Mouse (Mus musculus) stomach, embryonic 14.5 days (tissue): ENCODE results near the gene Cbll1. TPM values are rescaled to one million over a fixed set of nuclear protein-coding genes. Genes with fewer than 3 reads are reported as not detected.

Source experiments
- ATAC-seq: fragments of 200-750 bp; cut with Nextera tagmentation; 2 replicates; pipeline ENCODE4 v1.8.0; 2017; ENCODE audit warnings: low read depth, moderate TSS enrichment; ENCODE audit not compliant: insufficient number of reproducible peaks, insufficient read depth, low FRiP score
- H3K27ac ChIP-seq: fragments of 300-500 bp; sonication (generic); 2 replicates; pipeline ENCODE4 v1.5.1; 2014; ENCODE audit warnings: mild to moderate bottlenecking, low read length, moderate library complexity, mixed read lengths
- H3K27me3 ChIP-seq: fragments of 300-500 bp; sonication (generic); 2 replicates; pipeline ENCODE4 v1.6.1; 2014; ENCODE audit warnings: low read length, control low read depth, mixed read lengths; ENCODE audit not compliant: control insufficient read depth, insufficient read depth
- H3K36me3 ChIP-seq: fragments of 300-500 bp; sonication (generic); 2 replicates; pipeline ENCODE4 v1.6.1; 2014; ENCODE audit warnings: mild to moderate bottlenecking, control low read depth, low read length, moderate library complexity, mixed read lengths; ENCODE audit not compliant: control insufficient read depth, insufficient read depth
- H3K4me1 ChIP-seq: fragments of 300-500 bp; sonication (generic); 2 replicates; pipeline ENCODE4 v1.6.1; 2014; ENCODE audit warnings: low read length, control low read depth, mixed read lengths; ENCODE audit not compliant: control insufficient read depth, insufficient read depth
- H3K4me2 ChIP-seq: fragments of 300-500 bp; sonication (generic); replicated peaks from 2 replicates; pipeline ENCODE4 v1.6.1; 2014; ENCODE audit warnings: low read depth, low read length, control low read depth
- H3K4me3 ChIP-seq: fragments of 300-500 bp; sonication (generic); 2 replicates; pipeline ENCODE4 v1.5.1; 2014; ENCODE audit warnings: low read depth, low read length, control low read depth
- H3K9ac ChIP-seq: fragments of 300-500 bp; sonication (generic); replicated peaks from 2 replicates; pipeline ENCODE4 v1.6.1; 2014; ENCODE audit warnings: low read depth, mild to moderate bottlenecking, control low read depth, low read length, moderate library complexity, mixed read lengths
- H3K9me3 ChIP-seq: fragments of 300-500 bp; sonication (generic); 2 replicates; pipeline ENCODE4 v1.6.1; 2016; ENCODE audit warnings: low read depth, low read length, control low read depth; ENCODE audit not compliant: control insufficient read depth
- WGBS: fragments of 180-500 bp; shearing (Covaris S2); extraction: QIAGEN DNeasy Blood & Tissue Kit; methylation state at CpG from one replicate; pipeline ENCODE4 v1.1.7; 2014; 5-methylcytosine and 5-hydroxymethylcytosine counted together
- polyA plus RNA-seq: library from polyadenylated mRNA; unstranded; fragments of >200 nt; fragmentation: Nextera tagmentation; extraction: Ambion mirVana; gene quantifications from 2 replicates; pipeline ENCODE4 v1.2.1, GENCODE M21; 2014

Gene Cbll1
- polyA plus RNA-seq, 1 experiment from 2014 or later, result 22.1 TPM

DNA sequence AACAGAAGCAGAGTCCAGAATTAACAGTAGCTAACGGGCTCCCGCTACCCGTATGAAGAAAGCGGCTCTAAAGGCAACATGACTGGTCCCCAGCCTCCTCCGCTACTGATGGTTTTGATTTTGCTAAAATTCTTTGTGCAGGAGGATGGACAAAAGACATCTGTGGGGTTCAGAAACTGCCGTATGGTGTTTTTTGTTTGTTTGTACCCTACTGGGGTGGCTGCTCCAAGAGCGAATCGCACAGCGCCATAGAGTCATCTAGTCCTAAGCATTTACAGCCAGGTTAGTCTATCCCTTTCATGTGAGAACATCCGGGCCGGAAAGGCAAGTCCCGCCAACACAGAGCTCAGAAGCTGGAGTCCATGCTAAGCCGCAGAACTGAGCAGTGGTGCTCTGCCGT lies 32.6 kb upstream of the Cbll1 start:
- Histone ChIP-seq H3K4me1 (no peaks in the 10 kb centered on the region), H3K36me3 (no peaks in the 10 kb centered on the region), H3K9me3 (no peaks in the 10 kb centered on the region), H3K9ac (no peak overlapping the region), H3K4me3 (no peak overlapping the region), H3K4me2 (no peak overlapping the region), H3K27ac (no peak overlapping the region), H3K27me3 (no peaks in the 10 kb centered on the region)
- no peak for ATAC-seq
- WGBS, result 79% methylated on average over 14 of the region's 14 CpGs

DNA sequence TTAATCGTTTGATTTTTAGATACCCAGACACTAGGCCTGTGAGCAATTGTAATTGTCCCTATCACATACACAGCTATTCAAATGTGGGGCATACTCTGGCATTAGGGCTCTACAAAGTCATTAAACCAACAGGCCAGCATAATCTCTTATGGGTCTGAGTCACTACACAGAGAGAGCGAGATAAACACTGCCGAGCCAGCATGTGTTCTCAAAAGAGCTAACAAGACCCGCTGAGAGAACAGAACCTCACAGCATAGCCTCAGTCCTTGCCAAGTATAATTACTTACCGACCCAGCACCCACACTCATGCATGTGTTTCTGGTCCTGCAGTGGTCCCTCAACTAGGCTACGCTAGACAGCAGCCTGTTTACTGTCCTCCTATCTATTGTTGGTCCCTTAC lies 28.0 kb upstream of the Cbll1 start:
- no peak overlapping the region for H3K4me3 ChIP-seq
- H3K4me1 ChIP-seq, result no peaks in the 10 kb centered on the region
- no peaks in the 10 kb centered on the region for H3K27me3 ChIP-seq
- no peak overlapping the region for H3K4me2 ChIP-seq
- WGBS, result 56% methylated on average over 6 of the region's 6 CpGs
- no peak overlapping the region for H3K27ac ChIP-seq
- no peak for ATAC-seq
- H3K9ac ChIP-seq, result no peak overlapping the region
- no peaks in the 10 kb centered on the region for H3K36me3 ChIP-seq
- H3K9me3 ChIP-seq, result no peaks in the 10 kb centered on the region

DNA sequence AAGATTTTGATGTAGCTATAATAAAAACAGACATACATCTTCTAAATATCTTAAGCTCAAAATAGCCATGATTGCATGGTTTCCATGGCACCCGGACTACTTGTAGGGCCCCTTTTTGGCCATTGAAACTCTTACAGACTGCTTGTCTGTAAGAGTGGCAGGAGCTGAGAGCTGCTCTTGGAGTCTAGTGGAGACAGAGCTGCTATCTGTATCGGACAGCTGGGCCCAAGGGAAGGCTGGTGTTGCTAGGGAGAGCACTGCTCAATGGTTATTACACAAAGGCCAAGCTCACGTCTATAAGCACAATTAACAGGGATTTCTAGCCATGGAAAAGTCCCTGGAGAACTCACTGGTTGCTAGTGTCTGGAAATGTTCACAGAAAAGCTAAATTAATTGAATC lies 22.0 kb upstream of the Cbll1 start:
- H3K4me3 ChIP-seq, result no peak overlapping the region
- H3K27ac ChIP-seq, result no peak overlapping the region
- ATAC-seq, result no peak
- H3K4me1 ChIP-seq, result no peaks in the 10 kb centered on the region
- H3K36me3 ChIP-seq, result no peaks in the 10 kb centered on the region
- no peaks in the 10 kb centered on the region for H3K9me3 ChIP-seq
- H3K4me2 ChIP-seq, result no peak overlapping the region
- H3K27me3 ChIP-seq, result no peaks in the 10 kb centered on the region
- H3K9ac ChIP-seq, result no peak overlapping the region
- 61% methylated on average over 3 of the region's 3 CpGs for WGBS

DNA sequence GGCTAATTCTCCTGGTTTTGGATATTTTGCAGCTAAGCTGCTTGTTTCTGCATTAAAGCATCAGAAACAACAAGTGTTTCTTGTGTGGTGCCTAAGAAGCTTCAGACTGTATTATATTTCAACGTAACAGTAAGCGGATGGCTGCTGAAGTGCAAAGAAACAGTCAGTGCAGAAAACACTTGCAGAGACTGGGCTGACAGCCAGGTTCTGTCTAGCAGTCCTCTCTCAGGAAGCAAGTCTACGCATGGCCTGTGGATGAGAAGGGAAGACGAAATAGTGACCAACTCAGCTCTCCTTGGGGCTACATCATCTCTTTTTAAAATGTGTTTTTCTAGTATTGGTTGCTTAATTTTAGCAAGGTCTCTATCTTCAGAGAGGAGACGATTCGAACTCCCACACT lies 20.7 kb upstream of the Cbll1 start:
- H3K9ac ChIP-seq, result no peak overlapping the region
- H3K9me3 ChIP-seq, result no peaks in the 10 kb centered on the region
- ATAC-seq, result no peak
- no peaks in the 10 kb centered on the region for H3K27me3 ChIP-seq
- no peaks in the 10 kb centered on the region for H3K4me1 ChIP-seq
- no peak overlapping the region for H3K4me3 ChIP-seq
- H3K36me3 ChIP-seq, result no peaks in the 10 kb centered on the region
- H3K4me2 ChIP-seq, result no peak overlapping the region
- 52% methylated on average over 6 of the region's 6 CpGs for WGBS
- H3K27ac ChIP-seq, result no peak overlapping the region

DNA sequence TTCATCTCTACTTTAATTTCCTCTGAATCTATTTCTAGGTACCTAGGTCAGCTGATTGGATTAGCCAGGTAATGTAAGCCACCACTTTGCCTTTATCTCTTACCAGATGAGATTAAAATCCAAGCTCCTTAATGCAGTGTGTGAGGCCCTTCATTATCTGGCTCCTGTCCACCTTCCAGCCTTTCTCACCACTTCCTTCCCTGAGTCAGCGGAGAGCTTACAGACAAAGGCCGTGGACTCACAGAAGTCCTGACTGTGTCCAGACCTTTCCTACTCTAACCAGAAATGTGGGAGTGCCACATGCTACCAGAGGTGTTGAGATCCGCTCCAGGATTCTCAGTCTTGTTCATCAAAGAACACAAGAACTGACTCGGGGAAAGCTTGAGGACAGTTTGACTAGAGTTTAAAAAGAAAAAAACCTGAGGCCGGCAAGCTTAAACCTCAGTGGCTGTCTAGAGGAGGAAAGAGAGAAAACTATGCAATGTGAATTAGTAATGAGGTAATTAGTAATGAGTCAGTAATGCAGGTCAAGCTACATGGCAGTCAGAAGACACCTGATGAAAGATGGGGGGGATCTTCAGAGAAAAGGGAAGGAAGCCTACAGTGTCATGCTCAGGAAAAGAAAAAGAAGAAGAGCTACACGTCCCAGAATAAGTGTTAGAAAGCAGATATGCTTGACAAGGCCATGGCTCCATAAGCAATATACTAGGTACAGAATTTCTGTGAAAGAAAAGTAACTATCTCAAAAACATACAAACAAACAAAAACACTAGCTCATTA lies 14.5 kb upstream of the Cbll1 start:
- no peaks in the 10 kb centered on the region for H3K9me3 ChIP-seq
- H3K4me2 ChIP-seq, result no peak overlapping the region
- ATAC-seq, result no peak
- H3K27ac ChIP-seq, result no peak overlapping the region
- WGBS, result 69% methylated on average over 6 of the region's 6 CpGs
- no peak overlapping the region for H3K4me3 ChIP-seq
- no peaks in the 10 kb centered on the region for H3K27me3 ChIP-seq
- no peaks in the 10 kb centered on the region for H3K36me3 ChIP-seq
- no peaks in the 10 kb centered on the region for H3K4me1 ChIP-seq
- no peak overlapping the region for H3K9ac ChIP-seq

DNA sequence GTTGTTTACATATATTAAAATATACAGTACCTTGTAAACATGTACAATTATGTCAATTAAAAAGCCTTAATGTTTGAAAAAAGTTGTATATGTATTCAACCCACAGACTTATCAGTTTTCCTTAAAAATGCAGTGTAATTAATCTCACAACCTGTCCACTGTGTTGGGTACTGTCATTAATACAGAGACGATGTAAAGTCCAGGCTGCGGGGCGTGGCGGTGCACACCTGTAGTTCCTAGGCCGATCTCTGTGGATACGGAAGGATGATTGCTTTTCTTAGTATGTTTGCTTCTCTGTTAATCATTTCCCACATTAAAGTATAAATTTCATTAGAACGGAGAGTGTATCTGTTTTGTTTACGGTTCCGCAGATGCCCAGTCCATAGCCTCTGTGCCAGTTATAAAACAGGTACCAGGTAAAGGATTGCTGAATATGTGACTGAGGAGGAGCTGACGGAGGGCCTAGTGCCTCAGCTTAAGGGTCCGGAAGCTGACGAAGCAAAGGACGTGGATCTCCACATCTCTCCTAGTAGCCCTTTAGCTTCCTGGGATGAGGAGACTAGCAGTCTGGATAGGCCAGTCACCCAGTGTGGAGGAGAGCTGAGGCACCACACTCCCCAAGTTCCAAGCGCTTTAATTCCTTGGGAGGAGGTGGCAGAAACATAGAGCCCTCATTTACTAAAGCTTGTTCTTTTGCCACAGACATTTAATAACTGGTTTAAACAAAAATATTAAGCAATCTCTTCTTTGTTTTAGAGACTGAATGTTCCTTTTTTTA lies 13.4 kb upstream of the Cbll1 start:
- Histone ChIP-seq H3K4me1 (no peaks in the 10 kb centered on the region), H3K4me3 (no peak overlapping the region), H3K27me3 (no peaks in the 10 kb centered on the region), H3K4me2 (no peak overlapping the region), H3K36me3 (no peaks in the 10 kb centered on the region), H3K27ac (no peak overlapping the region), H3K9ac (no peak overlapping the region), H3K9me3 (no peaks in the 10 kb centered on the region)
- ATAC-seq, result no peak
- 76% methylated on average over 14 of the region's 14 CpGs for WGBS

DNA sequence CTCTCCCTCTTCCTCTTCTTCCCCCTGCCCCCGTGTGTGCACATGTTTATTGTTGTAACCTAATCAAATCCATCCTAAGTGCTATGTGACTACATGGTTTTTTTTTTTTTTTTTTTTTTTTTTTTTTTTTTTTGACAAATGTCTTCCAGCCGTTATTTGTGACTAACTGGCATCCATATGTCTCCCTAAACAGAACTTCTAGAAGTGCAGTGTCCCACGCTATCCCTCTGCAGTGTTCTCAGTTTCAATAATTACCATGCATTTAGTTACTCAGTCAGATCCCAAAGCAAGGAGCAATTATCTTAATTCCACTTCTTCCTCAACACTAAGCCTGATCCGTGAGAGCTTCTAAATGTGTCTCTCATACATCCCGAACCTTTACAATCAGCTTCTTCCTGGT lies 11.8 kb upstream of the Cbll1 start:
- 50% methylated on average over 5 of the region's 5 CpGs for WGBS
- H3K4me1 ChIP-seq, result no peaks in the 10 kb centered on the region
- no peak overlapping the region for H3K4me2 ChIP-seq
- H3K4me3 ChIP-seq, result no peak overlapping the region
- H3K9ac ChIP-seq, result no peak overlapping the region
- no peaks in the 10 kb centered on the region for H3K27me3 ChIP-seq
- H3K27ac ChIP-seq, result no peak overlapping the region
- no peak for ATAC-seq
- no peaks in the 10 kb centered on the region for H3K9me3 ChIP-seq
- H3K36me3 ChIP-seq, result no peaks in the 10 kb centered on the region

DNA sequence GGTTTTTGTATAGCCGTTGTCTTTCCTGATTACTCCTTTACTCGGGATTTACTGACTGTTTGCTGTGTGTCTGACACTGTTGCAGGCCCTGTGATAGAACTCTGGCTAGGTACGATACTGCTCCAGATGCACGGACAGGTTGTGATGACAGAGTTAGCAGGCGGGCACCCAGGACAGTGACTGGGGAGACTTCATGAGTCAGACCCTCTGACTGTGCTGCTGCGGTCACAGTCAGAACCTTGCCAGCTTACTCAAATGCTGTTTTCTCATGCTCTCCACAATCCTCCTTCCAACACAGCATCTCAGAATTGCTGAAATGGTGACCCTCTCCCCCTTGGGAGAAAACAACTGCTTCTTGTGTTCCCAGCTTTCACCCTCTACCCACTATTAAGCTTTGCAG lies 9.1 kb upstream of the Cbll1 start:
- no peak overlapping the region for H3K27ac ChIP-seq
- ATAC-seq, result no peak
- no peaks in the 10 kb centered on the region for H3K36me3 ChIP-seq
- 77% methylated on average over 6 of the region's 6 CpGs for WGBS
- no peak overlapping the region for H3K9ac ChIP-seq
- H3K4me2 ChIP-seq, result no peak overlapping the region
- no peaks in the 10 kb centered on the region for H3K27me3 ChIP-seq
- no peak overlapping the region for H3K4me3 ChIP-seq
- no peaks in the 10 kb centered on the region for H3K4me1 ChIP-seq
- no peaks in the 10 kb centered on the region for H3K9me3 ChIP-seq
